Mouse (Mus musculus) forebrain, embryonic 14.5 days (tissue): ENCODE measurements around the gene Zfp341. TPM values are rescaled to one million over a fixed set of nuclear protein-coding genes. Genes with fewer than 3 reads are reported as not detected.

Source experiments
- ATAC-seq: fragments of 200-750 bp; cut with Nextera tagmentation; 2 replicates; pipeline ENCODE4 v1.8.0; 2017; ENCODE audit warnings: mild to moderate bottlenecking, moderate library complexity
- DNase-seq: peaks from one replicate; pipeline ENCODE4 v3.0.0-alpha.2; 2015; ENCODE audit warnings: low spot score
- H3K27ac ChIP-seq: fragments of 300-500 bp; sonication (generic); 2 replicates; pipeline ENCODE4 v1.5.1; 2014; ENCODE audit warnings: low read depth, mild to moderate bottlenecking, control low read depth, low read length, moderate library complexity
- H3K27me3 ChIP-seq: fragments of 300-500 bp; sonication (generic); replicated peaks from 2 replicates; pipeline ENCODE4 v1.6.1; 2014; ENCODE audit warnings: low read length, control low read depth, mixed read lengths; ENCODE audit not compliant: control insufficient read depth, insufficient read depth
- H3K36me3 ChIP-seq: fragments of 300-500 bp; sonication (generic); 2 replicates; pipeline ENCODE4 v1.6.1; 2014; ENCODE audit warnings: low read length, control low read depth; ENCODE audit not compliant: control insufficient read depth, insufficient read depth
- H3K4me1 ChIP-seq: fragments of 300-500 bp; sonication (generic); 2 replicates; pipeline ENCODE4 v1.6.1; 2014; ENCODE audit warnings: antibody characterized with exemption, low read length, control low read depth; ENCODE audit not compliant: control insufficient read depth, insufficient read depth
- H3K4me2 ChIP-seq: fragments of 300-500 bp; sonication (generic); 2 replicates; pipeline ENCODE4 v1.6.1; 2014; ENCODE audit warnings: mild to moderate bottlenecking, control low read depth, low read length
- H3K4me3 ChIP-seq: fragments of 300-500 bp; sonication (generic); 2 replicates; pipeline ENCODE4 v1.5.1; 2014; ENCODE audit warnings: low read depth, low read length, control low read depth
- H3K9ac ChIP-seq: fragments of 300-500 bp; sonication (generic); 2 replicates; pipeline ENCODE4 v1.6.1; 2014; ENCODE audit warnings: mild to moderate bottlenecking, low read length, control low read depth, moderate library complexity
- H3K9me3 ChIP-seq: fragments of 300-500 bp; sonication (generic); replicated peaks from 2 replicates; pipeline ENCODE4 v1.6.1; 2016; ENCODE audit warnings: low read length, control low read depth, mixed read lengths; ENCODE audit not compliant: control insufficient read depth
- WGBS: fragments of 180-500 bp; shearing (Covaris S2); extraction: QIAGEN DNeasy Blood & Tissue Kit; methylation state at CpG from one replicate; pipeline ENCODE4 v1.1.7; 2014; 5-methylcytosine and 5-hydroxymethylcytosine counted together
- polyA plus RNA-seq: library from polyadenylated mRNA; unstranded; fragments of >200 nt; fragmentation: Nextera tagmentation; extraction: Ambion mirVana; gene quantifications from 2 replicates; pipeline ENCODE4 v1.2.1, GENCODE M21; 2014

Gene Zfp341
- polyA plus RNA-seq, 1 experiment from 2014 or later = 2.4 TPM

- ATAC-seq (no peak), DNase-seq (no peak)
- 94% methylated on average over 1 of the region's 1 CpGs for WGBS
- peaks cover 27% of the 10 kb centered on the region for H3K4me1 ChIP-seq
- no peak overlapping the region for H3K4me3 ChIP-seq
- no peak overlapping the region for H3K9ac ChIP-seq
- no peak overlapping the region for H3K4me2 ChIP-seq
- H3K27ac ChIP-seq = no peak overlapping the region
- no peaks in the 10 kb centered on the region for H3K9me3 ChIP-seq
- H3K27me3 ChIP-seq = no peaks in the 10 kb centered on the region
- H3K36me3 ChIP-seq = no peaks in the 10 kb centered on the region
These were observed 31.7 kb upstream of the Zfp341 start for GRCm38 (mm10) chr2:154581421-154581820.

GRCm38 (mm10) chr2:154583906-154584872 is 28.9 kb upstream of the Zfp341 start:
- Histone ChIP-seq H3K4me3 (no peak overlapping the region), H3K4me2 (no peak overlapping the region), H3K27me3 (no peaks in the 10 kb centered on the region), H3K4me1 (peaks cover 22% of the 10 kb centered on the region), H3K27ac (peak overlapping the region; percentile 81), H3K9ac (no peak overlapping the region), H3K36me3 (no peaks in the 10 kb centered on the region), H3K9me3 (no peaks in the 10 kb centered on the region)
- 53% methylated on average over 15 of the region's 15 CpGs for WGBS
- ATAC-seq (peak; percentile 97), DNase-seq (peak; percentile 93)

- Histone ChIP-seq H3K9ac (no peak overlapping the region), H3K4me3 (no peak overlapping the region), H3K4me2 (no peak overlapping the region), H3K9me3 (no peaks in the 10 kb centered on the region), H3K36me3 (no peaks in the 10 kb centered on the region), H3K27me3 (no peaks in the 10 kb centered on the region), H3K27ac (peak overlapping the region; percentile 81; the same call in 1 of the 2 replicates), H3K4me1 (peaks cover 22% of the 10 kb centered on the region)
- 48% methylated on average over 17 of the region's 17 CpGs for WGBS
- DNase-seq (no peak), ATAC-seq (no peak)
These were observed 28.0 kb upstream of the Zfp341 start for GRCm38 (mm10) chr2:154584931-154585601.

GRCm38 (mm10) chr2:154586405-154586804 is 26.7 kb upstream of the Zfp341 start:
- ATAC-seq = no peak
- H3K9me3 ChIP-seq = no peaks in the 10 kb centered on the region
- no peaks in the 10 kb centered on the region for H3K27me3 ChIP-seq
- H3K4me3 ChIP-seq = no peak overlapping the region
- 74% methylated on average over 5 of the region's 5 CpGs for WGBS
- DNase-seq = peak; percentile 54
- no peak overlapping the region for H3K27ac ChIP-seq
- H3K4me1 ChIP-seq = peaks cover 22% of the 10 kb centered on the region
- no peaks in the 10 kb centered on the region for H3K36me3 ChIP-seq
- H3K4me2 ChIP-seq = no peak overlapping the region
- no peak overlapping the region for H3K9ac ChIP-seq

GRCm38 (mm10) chr2:154589051-154589450 is 24.0 kb upstream of the Zfp341 start:
- Histone ChIP-seq H3K4me2 (no peak overlapping the region), H3K36me3 (no peaks in the 10 kb centered on the region), H3K9me3 (peaks cover 3% of the 10 kb centered on the region; the same call in 1 of the 2 replicates), H3K4me1 (peaks cover 18% of the 10 kb centered on the region), H3K27ac (no peak overlapping the region), H3K27me3 (no peaks in the 10 kb centered on the region), H3K4me3 (no peak overlapping the region), H3K9ac (no peak overlapping the region)
- 77% methylated on average over 4 of the region's 4 CpGs for WGBS
- ATAC-seq (no peak), DNase-seq (no peak)

- H3K4me1 ChIP-seq = no peaks in the 10 kb centered on the region
- H3K4me3 ChIP-seq = no peak overlapping the region
- H3K36me3 ChIP-seq = no peaks in the 10 kb centered on the region
- no peak for DNase-seq
- H3K4me2 ChIP-seq = no peak overlapping the region
- peaks cover 3% of the 10 kb centered on the region; the same call in 1 of the 2 replicates for H3K9me3 ChIP-seq
- H3K9ac ChIP-seq = no peak overlapping the region
- H3K27ac ChIP-seq = no peak overlapping the region
- 82% methylated on average over 3 of the region's 3 CpGs for WGBS
- no peaks in the 10 kb centered on the region for H3K27me3 ChIP-seq
- no peak for ATAC-seq
These were observed 21.9 kb upstream of the Zfp341 start for GRCm38 (mm10) chr2:154591239-154591638.

GRCm38 (mm10) chr2:154593025-154593424 is 20.1 kb upstream of the Zfp341 start:
- Histone ChIP-seq H3K27me3 (no peaks in the 10 kb centered on the region), H3K9me3 (peaks cover 3% of the 10 kb centered on the region; the same call in 1 of the 2 replicates), H3K4me3 (no peak overlapping the region), H3K27ac (no peak overlapping the region), H3K36me3 (no peaks in the 10 kb centered on the region), H3K9ac (no peak overlapping the region), H3K4me1 (no peaks in the 10 kb centered on the region), H3K4me2 (no peak overlapping the region)
- no peak for ATAC-seq
- 70% methylated on average over 3 of the region's 3 CpGs for WGBS
- peak; percentile 46 for DNase-seq

GRCm38 (mm10) chr2:154595775-154596174 is 17.3 kb upstream of the Zfp341 start:
- H3K4me2 ChIP-seq = no peak overlapping the region
- no peaks in the 10 kb centered on the region for H3K27me3 ChIP-seq
- no peak overlapping the region for H3K27ac ChIP-seq
- no peak overlapping the region for H3K9ac ChIP-seq
- H3K4me1 ChIP-seq = no peaks in the 10 kb centered on the region
- no peak overlapping the region for H3K4me3 ChIP-seq
- H3K9me3 ChIP-seq = peaks cover 3% of the 10 kb centered on the region; the same call in 1 of the 2 replicates
- H3K36me3 ChIP-seq = no peaks in the 10 kb centered on the region
- ATAC-seq (no peak), DNase-seq (peak; percentile 44)
- WGBS = 83% methylated on average over 5 of the region's 5 CpGs
